Mouse (Mus musculus) megakaryocyte, embryonic 14.5 days (primary cell): ENCODE results near the gene Pcbp2.

Source experiments
- FLI1 ChIP-seq: IDR thresholded peaks from 2 replicates; pipeline ENCODE4 v1.6.1; 2012; ENCODE audit warnings: low read length, inconsistent platforms, mixed read lengths
- GATA1 ChIP-seq: IDR thresholded peaks from 3 replicates; pipeline ENCODE4 v1.6.1; 2012; ENCODE audit warnings: mixed read lengths, low read length, inconsistent platforms, borderline replicate concordance

DNA sequence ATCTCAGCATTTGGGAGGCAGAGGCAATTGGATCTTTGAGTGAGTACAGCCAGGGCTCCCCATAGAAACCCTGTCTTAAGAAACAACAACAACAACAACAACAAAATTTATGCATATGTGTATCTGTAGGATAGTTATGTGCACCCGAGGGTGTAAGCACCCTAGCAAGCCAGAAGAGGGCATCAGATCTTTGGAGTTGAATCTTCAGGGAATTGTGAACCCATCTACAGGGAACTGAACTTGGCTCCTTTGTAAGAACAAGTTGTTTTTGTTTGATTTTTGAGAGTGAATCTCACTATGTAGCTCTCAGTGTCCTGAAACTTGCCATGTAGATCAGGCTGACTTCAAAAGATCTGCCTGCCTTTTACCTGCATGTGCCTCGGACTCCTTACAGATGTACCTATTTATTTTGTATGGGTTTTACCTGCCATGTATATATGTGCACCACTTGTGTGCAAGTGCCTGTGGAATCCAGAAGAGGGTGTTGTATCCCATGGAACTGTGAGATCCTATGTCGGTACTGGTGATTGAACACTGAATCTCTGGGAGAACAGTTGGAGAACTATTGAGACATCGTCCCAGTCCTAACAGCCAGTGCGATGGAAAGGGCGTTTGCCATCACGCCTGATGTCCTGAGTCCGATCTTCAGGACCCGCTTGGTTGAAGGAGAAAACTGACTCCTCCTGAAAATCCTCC lies 1.5 kb upstream of the Pcbp2 start:
- no peak for TF ChIP-seq GATA1
- no peak for TF ChIP-seq FLI1
